Mouse (Mus musculus): ENCODE measurements at regions not wholly inside any gene's neighbourhood (a gene's known extent, or its start where the extent isn't known, plus 50 kb on each side); places are given as distances from the start of the nearest gene placed in this dataset.

DNA sequence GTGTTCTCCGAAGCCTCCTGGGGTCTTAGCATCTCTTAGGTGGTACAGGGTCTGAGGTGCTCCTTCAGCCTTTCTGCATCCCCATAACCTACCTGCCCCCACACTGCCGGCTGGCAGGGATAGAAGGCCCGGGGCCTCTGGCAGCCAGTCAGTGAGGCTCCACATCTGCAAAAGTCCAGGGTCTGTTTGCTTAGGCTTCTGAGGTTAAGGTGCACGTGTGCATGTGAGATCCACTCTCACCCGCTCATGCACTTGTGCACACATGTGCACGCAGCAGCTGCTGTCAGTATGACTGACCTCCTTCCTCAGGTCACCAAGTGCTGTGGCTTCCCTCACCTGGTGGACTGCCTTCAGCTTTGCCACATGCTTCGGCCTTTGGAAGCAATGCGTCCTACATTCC, 75.3 kb upstream of the Bod1 start:
- no peak for DNase-seq (ENCODE audit: low spot score in 2 of 2)

GRCm38 (mm10) chr11:31748275-31748815, 76.7 kb upstream of the Bod1 start:
- no peak for DNase-seq (ENCODE audit: low spot score in 2 of 2)

GRCm38 (mm10) chr11:31751274-31751673, 79.6 kb upstream of the Bod1 start:
- no peak for DNase-seq (ENCODE audit: low spot score in 2 of 2)

DNA sequence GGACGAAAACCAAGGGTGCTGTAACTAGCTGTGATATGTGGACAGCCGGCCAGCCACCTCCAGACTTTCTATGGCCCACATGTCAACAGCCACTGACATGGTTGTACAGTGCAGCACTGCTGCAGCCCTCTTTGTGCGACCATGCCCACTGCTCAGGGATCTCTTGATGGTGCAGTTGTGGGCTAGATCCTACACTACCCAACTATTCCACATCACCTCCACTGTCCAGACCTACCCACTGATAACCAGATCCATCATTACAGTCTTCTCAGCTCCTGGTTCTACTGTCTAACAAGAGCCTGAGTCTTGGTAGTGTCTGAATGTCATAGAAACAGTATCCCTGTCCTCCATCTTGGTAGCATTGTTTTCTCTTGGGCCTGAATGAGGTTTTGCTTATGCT, 81.5 kb upstream of the Bod1 start:
- no peak for DNase-seq (ENCODE audit: low spot score in 2 of 2)

DNA sequence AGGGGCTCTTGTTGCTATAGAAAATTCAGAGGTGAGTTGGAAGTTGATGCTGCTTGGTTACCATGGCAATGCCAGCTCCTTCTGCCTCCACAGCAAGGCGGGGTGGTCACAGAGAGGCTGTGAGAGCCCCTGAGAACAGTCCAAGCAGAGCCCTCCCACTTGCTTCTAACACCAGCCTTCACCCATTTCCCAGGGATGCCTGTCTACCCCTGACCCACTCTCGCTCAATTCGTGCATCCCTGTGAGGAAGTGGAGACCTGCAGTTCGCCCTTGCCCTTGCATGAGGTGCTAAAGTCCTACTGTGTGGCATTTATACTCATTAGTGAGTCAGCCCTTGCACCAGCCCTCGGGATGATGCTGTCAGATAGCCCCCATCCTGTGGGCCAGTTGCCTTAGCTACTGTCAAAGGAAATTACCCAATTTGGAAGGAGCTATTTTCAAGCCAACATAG, 82.1 kb upstream of the Bod1 start:
- no peak for DNase-seq (ENCODE audit: low spot score in 2 of 2)

DNA sequence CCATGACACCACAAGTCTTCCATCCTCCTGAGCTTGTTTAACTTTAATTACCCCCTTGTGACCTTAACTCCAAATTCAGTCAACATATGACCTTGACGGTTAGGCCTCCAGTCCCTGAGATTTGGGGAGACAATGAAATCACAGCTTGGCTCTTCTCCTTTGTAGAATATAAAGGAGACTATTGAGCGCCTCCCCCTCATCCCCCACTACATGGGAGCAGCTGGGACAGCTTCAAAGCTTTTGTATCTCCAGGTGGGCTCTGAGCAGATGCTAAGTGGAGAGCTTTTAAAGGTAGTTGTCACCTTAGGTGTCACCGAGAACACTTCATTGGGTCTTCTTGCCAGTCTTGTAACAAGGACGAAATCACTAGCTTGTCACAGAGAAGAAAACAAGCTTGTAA, 82.7 kb upstream of the Bod1 start:
- no peak for DNase-seq (ENCODE audit: low spot score in 2 of 2)

GRCm38 (mm10) chr11:31755858-31756257, 84.2 kb upstream of the Bod1 start:
- DNase-seq (ENCODE audit: low spot score in 2 of 2) = no peak

DNA sequence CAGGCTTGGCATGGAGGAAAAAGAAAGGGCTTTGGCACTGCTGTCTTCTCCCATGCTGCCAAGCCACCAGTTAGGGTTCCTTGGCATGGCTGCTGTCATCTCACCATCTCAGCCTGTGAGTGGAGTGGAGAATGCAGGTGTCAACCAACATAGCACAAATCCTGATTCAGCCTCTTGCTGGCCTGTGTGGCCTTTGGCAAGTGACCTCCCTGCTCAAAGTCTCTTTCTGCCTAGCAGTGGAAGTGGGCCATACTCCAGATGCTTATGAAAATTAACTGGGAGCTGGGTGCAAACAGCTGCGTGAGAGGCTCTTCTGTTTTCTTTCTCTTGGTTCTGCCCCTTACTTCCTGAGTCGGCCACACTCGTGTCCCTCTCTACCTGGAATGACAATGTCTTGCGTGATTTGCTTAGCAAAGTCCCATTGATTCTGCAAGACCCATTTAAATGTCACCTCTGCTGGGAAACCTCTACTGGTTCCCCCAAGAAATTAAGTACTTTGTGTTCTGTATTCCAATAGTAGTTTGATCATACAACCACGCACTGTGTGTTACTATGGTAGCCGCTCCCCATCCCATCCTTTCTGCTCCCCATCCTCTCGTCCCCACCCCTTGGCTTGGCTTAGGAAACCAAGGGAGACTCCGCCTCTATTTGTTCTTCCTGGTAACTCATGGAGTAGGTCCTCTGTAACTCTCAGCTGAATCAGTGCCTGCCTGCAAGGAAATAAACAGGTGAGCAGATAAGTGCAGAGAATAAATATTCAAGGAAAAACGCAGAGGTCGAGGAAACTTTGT, 84.9 kb upstream of the Bod1 start:
- no peak for DNase-seq (ENCODE audit: low spot score in 2 of 2)

DNA sequence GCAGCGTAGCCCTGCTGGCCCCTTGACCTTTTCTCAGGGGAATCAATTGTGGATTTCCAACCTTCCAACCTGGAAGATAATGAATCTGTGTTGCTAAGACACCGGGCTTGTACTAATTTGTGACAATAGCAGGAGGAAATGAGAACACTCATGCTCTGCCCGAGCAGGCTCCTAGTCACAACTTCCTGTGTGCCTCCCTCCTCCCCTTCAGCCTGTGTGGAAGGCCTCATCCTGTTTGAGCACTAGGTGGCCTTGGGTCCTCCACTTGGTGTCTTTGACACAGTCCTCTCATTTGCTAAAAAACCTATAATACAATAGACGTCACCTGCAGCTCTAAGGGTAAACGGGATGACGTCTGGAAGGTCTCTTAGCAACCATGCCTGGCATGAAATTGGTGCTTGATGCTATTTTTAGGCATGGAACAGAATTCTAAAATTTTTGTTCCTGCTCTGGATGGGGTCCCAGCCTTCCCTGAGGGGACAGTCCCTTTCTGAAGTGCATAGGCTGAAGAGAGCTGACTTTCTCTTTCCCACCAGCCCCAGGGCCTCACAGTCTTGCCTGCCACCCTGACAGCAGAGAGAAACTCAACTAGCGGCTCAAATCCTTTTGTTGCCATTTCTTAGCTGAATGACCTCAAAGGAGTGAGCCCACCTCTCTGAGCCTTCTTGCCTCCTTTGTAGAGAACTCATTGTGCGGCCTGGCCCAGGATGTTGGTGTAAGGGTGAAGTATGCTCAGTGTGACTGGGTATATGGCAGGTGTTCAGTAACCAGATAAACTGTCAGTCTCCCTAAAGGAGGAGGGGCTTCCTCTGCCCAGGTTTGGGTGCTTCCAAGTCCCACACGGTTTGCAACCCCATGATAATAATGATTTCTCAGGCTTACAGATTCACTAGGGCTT, 88.4 kb upstream of the Bod1 start:
- DNase-seq (ENCODE audit: low spot score in 2 of 2) = no peak

DNA sequence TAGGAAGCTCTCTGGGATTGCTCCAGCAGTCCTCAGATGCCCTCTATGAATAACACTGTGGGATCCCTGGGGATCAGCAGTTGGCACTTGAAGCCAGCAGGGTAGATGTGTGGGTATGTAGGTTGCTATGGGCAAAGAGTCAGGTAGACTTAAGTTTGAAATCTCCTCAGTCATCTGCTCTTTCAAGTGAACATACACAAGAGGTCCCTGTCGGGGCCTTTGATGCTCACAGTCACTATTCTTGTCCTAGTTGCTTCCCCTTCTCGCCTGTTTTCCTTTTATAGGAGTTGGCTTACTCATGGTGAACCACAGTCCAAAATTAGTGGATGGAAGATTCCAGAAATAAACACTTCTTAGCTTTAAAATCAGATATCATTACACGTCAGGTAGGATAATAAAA, 92.2 kb upstream of the Bod1 start:
- no peak for DNase-seq (ENCODE audit: low spot score in 2 of 2)

- no peak for DNase-seq (ENCODE audit: low spot score in 2 of 2)
Measured at GRCm38 (mm10) chr11:31766296-31766695, 94.6 kb upstream of the Bod1 start.

- DNase-seq (ENCODE audit: low spot score in 2 of 2) = no peak
Measured at GRCm38 (mm10) chr11:31767727-31768495, 96.2 kb upstream of the Bod1 start.

- peak in 1 of 2 experiments; percentile 61 for DNase-seq (ENCODE audit: low spot score in 2 of 2)
Measured at GRCm38 (mm10) chr11:31769804-31770654, 98.3 kb upstream of the Bod1 start.

- DNase-seq (ENCODE audit: low spot score in 2 of 2) = no peak
Measured at GRCm38 (mm10) chr11:31770881-31771280, 99.2 kb upstream of the Bod1 start.

- no peak for DNase-seq (ENCODE audit: low spot score in 2 of 2)
Measured at GRCm38 (mm10) chr11:31771491-31772439, 100.1 kb upstream of the Bod1 start.

DNA sequence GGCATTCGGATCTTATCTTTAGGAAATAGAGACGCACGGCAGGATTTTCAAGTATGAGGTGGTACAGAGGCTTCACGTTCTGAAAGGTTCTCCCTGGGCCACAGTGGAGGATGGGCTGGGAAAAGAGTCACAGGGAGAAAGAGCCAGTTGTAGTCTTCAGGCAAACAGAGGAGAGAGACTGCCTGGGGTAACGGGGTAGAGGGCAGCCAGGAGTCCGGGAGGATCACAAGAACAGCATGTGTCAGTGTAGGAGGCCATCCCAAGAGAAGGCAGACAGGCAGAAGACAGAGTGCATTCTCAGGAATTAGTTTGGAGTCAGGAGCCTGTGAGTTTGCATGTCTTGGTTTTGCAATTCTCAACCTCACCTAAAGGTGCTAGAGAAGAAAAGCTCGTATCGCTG, 94.5 kb upstream of the Cpeb4 start:
- DNase-seq (ENCODE audit: low spot score in 2 of 2) = no peak

DNA sequence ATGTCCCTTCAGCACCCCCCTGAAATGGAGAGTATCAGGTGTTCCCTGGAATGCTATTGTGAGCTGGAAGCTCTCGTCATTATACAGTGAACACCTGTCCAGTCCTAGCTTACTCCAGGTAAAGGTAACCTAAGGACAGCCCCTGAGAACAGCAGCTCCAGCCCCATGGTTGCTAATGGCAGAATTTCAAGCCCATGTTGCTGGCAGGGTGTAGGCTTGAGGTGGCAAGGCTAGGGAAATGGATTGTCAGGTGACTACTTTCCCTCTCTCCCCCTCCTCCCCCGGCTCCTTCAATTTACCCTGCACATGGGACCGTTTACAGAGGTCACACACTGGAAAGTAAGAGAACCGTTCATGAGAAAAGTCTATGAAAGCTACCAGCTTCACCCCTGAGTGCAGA, 93.2 kb upstream of the Cpeb4 start:
- no peak for DNase-seq (ENCODE audit: low spot score in 2 of 2)

GRCm38 (mm10) chr11:31779267-31779666, 92.7 kb upstream of the Cpeb4 start:
- no peak for DNase-seq (ENCODE audit: low spot score in 2 of 2)

GRCm38 (mm10) chr11:31780969-31781368, 91.0 kb upstream of the Cpeb4 start:
- DNase-seq (ENCODE audit: low spot score in 2 of 2) = no peak

Data from gastrocnemius, postnatal 4 days (tissue).